In genomic region chr17:34291609-34292008, GRCm38 (mm10) we compare ENCODE assay signal across 9 mouse cellular contexts. TPM values are rescaled to one million over a fixed set of nuclear protein-coding genes. Genes with fewer than 3 reads are reported as not detected.
DNase-seq lines count a peak whose midpoint lies in the region; ATAC-seq lines count a peak whose summit lies in the region.
"Had no signal": no experiment of that assay in that cellular context is flagged by ENCODE, and none has a peak within 500 bp of the region (broad histone marks: within the 10 kb centered on the region; RNA-seq: fewer than 3 reads in every experiment).

No protein-coding gene starts in this region.

- H3K36me3 ChIP-seq in intestine, embryonic 15.5 days, result no peaks in the 10 kb centered on the region
- H3K36me3 ChIP-seq: limb, embryonic 15.5 days had no signal

- no peak overlapping the region for H3K4me3 ChIP-seq in intestine, embryonic 15.5 days (replicated peaks)
- H3K4me3 ChIP-seq: limb, embryonic 15.5 days had no signal

- H3K4me1 ChIP-seq in intestine, embryonic 15.5 days (replicated peaks), result no peaks in the 10 kb centered on the region

- no peak overlapping the region for H3K9ac ChIP-seq in intestine, embryonic 15.5 days
- H3K9ac ChIP-seq: limb, embryonic 15.5 days had no signal

- no peaks in the 10 kb centered on the region for H3K27me3 ChIP-seq in intestine, embryonic 15.5 days (replicated peaks)
- H3K27me3 ChIP-seq: limb, embryonic 15.5 days had no signal

- intact Hi-C loops in gastrocnemius, postnatal 36 days (cut with DNase I), result no loop called here

- WGBS in intestine, embryonic 15.5 days, result 15% methylated on average over 8 of the region's 8 CpGs

- H3K4me2 ChIP-seq in intestine, embryonic 15.5 days (replicated peaks), result no peak overlapping the region
- H3K4me2 ChIP-seq: limb, embryonic 15.5 days had no signal

- peak; percentile 53 to 76 for DNase-seq in adrenal gland, adult 18-20 months (ENCODE audit: low spot score in 2 of 2)
- peak; percentile 95 for DNase-seq in embryo, embryonic 10.5 days (ENCODE audit: low spot score)
- peak; percentile 59 to 72 for DNase-seq in gastrocnemius, postnatal 36 days
- DNase-seq in left cerebral cortex, adult 9 months (ENCODE audit: low spot score in 2 of 2), result peak; percentile 39 to 88
- DNase-seq in right cerebral cortex, postnatal 14 days, result peak; percentile 84
- peak; percentile 55 to 81 for DNase-seq in urinary bladder, postnatal 4 days (ENCODE audit: low spot score in 2 of 2)

- H3K27ac ChIP-seq in intestine, embryonic 15.5 days, result no peak overlapping the region
- H3K27ac ChIP-seq: limb, embryonic 15.5 days had no signal

- no peaks in the 10 kb centered on the region for H3K9me3 ChIP-seq in intestine, embryonic 15.5 days
- H3K9me3 ChIP-seq: limb, embryonic 15.5 days had no signal

- ATAC-seq in intestine, embryonic 15.5 days, result peak; percentile 82; the same call in 1 of the 2 replicates
- peak; percentile 85 for ATAC-seq in megakaryocyte progenitor cell, adult 5-6 weeks (replicated peaks; ENCODE audit: poor library complexity)

RNA-seq across cellular contexts. Expression of gene H2-Aa, which starts 4.0 kb away (rescaled TPM):
- total RNA-seq in adrenal gland, adult 18-20 months (2021), result 100 to 1,000 TPM; 119 to 219 TPM
- total RNA-seq in gastrocnemius, postnatal 36 days (2021), result 1 to 10 TPM; 6.0 to 6.9 TPM
- polyA plus RNA-seq in intestine, embryonic 15.5 days (2015; fragmentation: Nextera tagmentation; extraction: Ambion mirVana), result 10.2 TPM in 2 replicates
- 30.1 and 37.9 TPM in 2 replicates for total RNA-seq in megakaryocyte progenitor cell, adult 5-6 weeks (2015)
- total RNA-seq in megakaryocyte progenitor cell, adult 5-6 weeks (2017), result 10.3 and 24.6 TPM in 2 replicates

RNA-seq across cellular contexts. Expression of gene H2-Eb1, which starts 14.1 kb away (rescaled TPM):
- total RNA-seq in adrenal gland, adult 18-20 months (2021), result 100 to 1,000 TPM; 134 to 220 TPM
- 1 to 10 TPM; 6.8 to 7.0 TPM for total RNA-seq in gastrocnemius, postnatal 36 days (2021)
- polyA plus RNA-seq in intestine, embryonic 15.5 days (2015; fragmentation: Nextera tagmentation; extraction: Ambion mirVana), result 6.9 and 7.4 TPM in 2 replicates
- 5.0 and 5.6 TPM in 2 replicates for total RNA-seq in megakaryocyte progenitor cell, adult 5-6 weeks (2015)
- total RNA-seq in megakaryocyte progenitor cell, adult 5-6 weeks (2017), result 11.2 and 17.2 TPM in 2 replicates

RNA-seq across cellular contexts. Expression of gene H2-Eb2, which starts 33.9 kb away (rescaled TPM):
- total RNA-seq in adrenal gland, adult 18-20 months (2021), result not detected
- total RNA-seq in gastrocnemius, postnatal 36 days (2021), result not detected
- not detected in 2 replicates for polyA plus RNA-seq in intestine, embryonic 15.5 days (2015; fragmentation: Nextera tagmentation; extraction: Ambion mirVana)
- total RNA-seq in megakaryocyte progenitor cell, adult 5-6 weeks (2015), result 0.02 TPM in 1 of 2 replicates, not detected in the other
- not detected in 2 replicates for total RNA-seq in megakaryocyte progenitor cell, adult 5-6 weeks (2017)
- polyA plus RNA-seq: limb, embryonic 15.5 days had no signal

RNA-seq across cellular contexts. Expression of gene H2-Ab1, which starts 34.1 kb away (rescaled TPM):
- 100 to 1,000 TPM in 1 of 2 experiments, 10 to 100 TPM in 1; 90.9 to 173 TPM for total RNA-seq in adrenal gland, adult 18-20 months (2021)
- total RNA-seq in gastrocnemius, postnatal 36 days (2021), result 1 to 10 TPM; 5.7 to 6.6 TPM
- 17.1 and 21.4 TPM in 2 replicates for polyA plus RNA-seq in intestine, embryonic 15.5 days (2015; fragmentation: Nextera tagmentation; extraction: Ambion mirVana)
- total RNA-seq in megakaryocyte progenitor cell, adult 5-6 weeks (2015), result 50.0 and 61.3 TPM in 2 replicates
- 45.2 and 81.5 TPM in 2 replicates for total RNA-seq in megakaryocyte progenitor cell, adult 5-6 weeks (2017)

RNA-seq across cellular contexts. Expression of gene H2-Ob, which starts 52.9 kb away (rescaled TPM):
- under 1 TPM; 0.40 to 0.99 TPM for total RNA-seq in adrenal gland, adult 18-20 months (2021)
- total RNA-seq in gastrocnemius, postnatal 36 days (2021), result under 1 TPM in 1 of 2 experiments, not detected in 1; 0.27 TPM
- polyA plus RNA-seq in intestine, embryonic 15.5 days (2015; fragmentation: Nextera tagmentation; extraction: Ambion mirVana), result 0.06 and 0.13 TPM in 2 replicates
- 6.6 and 13.1 TPM in 2 replicates for total RNA-seq in megakaryocyte progenitor cell, adult 5-6 weeks (2015)
- total RNA-seq in megakaryocyte progenitor cell, adult 5-6 weeks (2017), result 3.7 and 8.6 TPM in 2 replicates
- polyA plus RNA-seq: limb, embryonic 15.5 days had no signal

Comparison
In these comparisons a context has a peak if more than half of its experiments do, and no peak if none do; other contexts are left out.
1. RNA of gene H2-Eb1, which starts 14.1 kb away (total RNA-seq): 134 to 220 TPM in adrenal gland, adult 18-20 months; 5.0 to 17.2 TPM in megakaryocyte progenitor cell, adult 5-6 weeks and 6.8 to 7.0 TPM in gastrocnemius, postnatal 36 days; every median in the first group is over 4 times any median in the second.
2. Peak in every context shown above with its lines, with median percentiles within 50 percentile points of each other: DNase-seq.